Mouse (Mus musculus) layer of hippocampus, adult 11-12 months (tissue): ENCODE measurements around the gene Ttc7b.

Source experiments
- DNase-seq: peaks from one replicate; pipeline ENCODE4 v3.0.0; 2022; ENCODE audit warnings: low spot score

Gene Ttc7b

GRCm38 (mm10) chr12:100330234-100330633 is 190.4 kb downstream of the Ttc7b start:
- no peak for DNase-seq

GRCm38 (mm10) chr12:100328998-100329397 is 191.6 kb downstream of the Ttc7b start:
- DNase-seq, result no peak

- DNase-seq, result no peak
These were observed 192.1 kb downstream of the Ttc7b start for GRCm38 (mm10) chr12:100328557-100328956.

GRCm38 (mm10) chr12:100326732-100327131 is 193.9 kb downstream of the Ttc7b start:
- no peak for DNase-seq

GRCm38 (mm10) chr12:100325618-100326017 is 195.0 kb downstream of the Ttc7b start:
- DNase-seq, result no peak

- no peak for DNase-seq
These were observed 195.4 kb downstream of the Ttc7b start for GRCm38 (mm10) chr12:100325212-100325611.

- no peak for DNase-seq
These were observed 197.0 kb downstream of the Ttc7b start for GRCm38 (mm10) chr12:100323641-100324040.

GRCm38 (mm10) chr12:100322225-100322624 is 198.4 kb downstream of the Ttc7b start:
- DNase-seq, result no peak

GRCm38 (mm10) chr12:100321545-100321944 is 199.1 kb downstream of the Ttc7b start:
- no peak for DNase-seq

GRCm38 (mm10) chr12:100319746-100320145 is 200.9 kb downstream of the Ttc7b start:
- DNase-seq, result no peak

GRCm38 (mm10) chr12:100317936-100318335 is 202.7 kb downstream of the Ttc7b start:
- DNase-seq, result no peak

GRCm38 (mm10) chr12:100316094-100316493 is 204.5 kb downstream of the Ttc7b start:
- no peak for DNase-seq

GRCm38 (mm10) chr12:100315119-100315885 is 205.3 kb downstream of the Ttc7b start:
- peak; percentile 59 for DNase-seq

GRCm38 (mm10) chr12:100313785-100314375 is 206.7 kb downstream of the Ttc7b start:
- peak; percentile 54 for DNase-seq

- DNase-seq, result no peak
These were observed 207.4 kb downstream of the Ttc7b start for GRCm38 (mm10) chr12:100313209-100313608.

- DNase-seq, result no peak
These were observed 209.9 kb downstream of the Ttc7b start for GRCm38 (mm10) chr12:100310471-100311392.

- DNase-seq, result no peak
These were observed 211.4 kb downstream of the Ttc7b start for GRCm38 (mm10) chr12:100309201-100309600.

- no peak for DNase-seq
These were observed 212.9 kb downstream of the Ttc7b start for GRCm38 (mm10) chr12:100307501-100308260.

- DNase-seq, result no peak
These were observed 214.3 kb downstream of the Ttc7b start for GRCm38 (mm10) chr12:100306336-100306735.

GRCm38 (mm10) chr12:100305051-100305673 is 215.5 kb downstream of the Ttc7b start:
- no peak for DNase-seq

GRCm38 (mm10) chr12:100304280-100304679 is 216.3 kb downstream of the Ttc7b start:
- no peak for DNase-seq
